Mouse (Mus musculus) liver, embryonic 15.5 days (tissue): ENCODE results near the gene Adora3. TPM values are rescaled to one million over a fixed set of nuclear protein-coding genes. Genes with fewer than 3 reads are reported as not detected.

Source experiments
- ATAC-seq: fragments of 200-750 bp; cut with Nextera tagmentation; 2 replicates; pipeline ENCODE4 v1.8.0; 2017; ENCODE audit warnings: moderate number of reproducible peaks, mild to moderate bottlenecking, moderate library complexity; ENCODE audit not compliant: insufficient read depth
- H3K27ac ChIP-seq: fragments of 300-500 bp; sonication (generic); replicated peaks from 2 replicates; pipeline ENCODE4 v1.5.1; 2015; ENCODE audit warnings: mild to moderate bottlenecking, inconsistent platforms
- H3K27me3 ChIP-seq: fragments of 300-500 bp; sonication (generic); 2 replicates; pipeline ENCODE4 v1.6.1; 2015; ENCODE audit warnings: mild to moderate bottlenecking, inconsistent platforms
- H3K36me3 ChIP-seq: fragments of 300-500 bp; sonication (generic); replicated peaks from 2 replicates; pipeline ENCODE4 v1.6.1; 2015; ENCODE audit warnings: moderate library complexity, mild to moderate bottlenecking, inconsistent platforms
- H3K4me1 ChIP-seq: fragments of 300-500 bp; sonication (generic); replicated peaks from 2 replicates; pipeline ENCODE4 v1.6.1; 2015; ENCODE audit warnings: inconsistent platforms
- H3K4me2 ChIP-seq: fragments of 300-500 bp; sonication (generic); 2 replicates; pipeline ENCODE4 v1.6.1; 2015; ENCODE audit warnings: moderate library complexity, mild to moderate bottlenecking, inconsistent platforms
- H3K4me3 ChIP-seq: fragments of 300-500 bp; sonication (generic); replicated peaks from 2 replicates; pipeline ENCODE4 v1.5.1; 2015; ENCODE audit warnings: mild to moderate bottlenecking, inconsistent platforms
- H3K9ac ChIP-seq: fragments of 300-500 bp; sonication (generic); 2 replicates; pipeline ENCODE4 v1.6.1; 2015; ENCODE audit warnings: moderate library complexity, mild to moderate bottlenecking, inconsistent platforms
- H3K9me3 ChIP-seq: fragments of 300-500 bp; sonication (generic); replicated peaks from 2 replicates; pipeline ENCODE4 v1.6.1; 2016; ENCODE audit warnings: inconsistent platforms
- WGBS: fragments of 180-500 bp; shearing (Covaris S2); methylation state at CpG from one replicate; pipeline ENCODE4 v1.1.7; 2015; ENCODE audit warnings: mixed read lengths; ENCODE audit not compliant: insufficient replicate concordance; 5-methylcytosine and 5-hydroxymethylcytosine counted together
- polyA plus RNA-seq: library from polyadenylated mRNA; unstranded; fragments of >200 nt; fragmentation: Nextera tagmentation; extraction: Ambion mirVana; gene quantifications from 2 replicates; pipeline ENCODE4 v1.2.1, GENCODE M21; 2015

Gene Adora3
- polyA plus RNA-seq, 1 experiment from 2014 or later = 0.64 TPM

GRCm38 (mm10) chr3:105900716-105901115 is 30.1 kb downstream of the Adora3 start:
- ATAC-seq = peak; percentile 14; the same call in 1 of the 2 replicates
- Histone ChIP-seq H3K4me2 (no peak overlapping the region), H3K9ac (no peak overlapping the region), H3K27me3 (no peaks in the 10 kb centered on the region), H3K27ac (peak overlapping the region; percentile 3; the same call in 1 of the 2 replicates), H3K36me3 (no peaks in the 10 kb centered on the region), H3K4me1 (peaks cover 19% of the 10 kb centered on the region), H3K4me3 (no peak overlapping the region), H3K9me3 (no peaks in the 10 kb centered on the region)
- 33% methylated on average over 3 of the region's 3 CpGs for WGBS

GRCm38 (mm10) chr3:105901468-105901867 is 30.8 kb downstream of the Adora3 start:
- Histone ChIP-seq H3K27me3 (no peaks in the 10 kb centered on the region), H3K27ac (no peak overlapping the region), H3K4me3 (no peak overlapping the region), H3K36me3 (no peaks in the 10 kb centered on the region), H3K4me1 (peaks cover 19% of the 10 kb centered on the region), H3K9me3 (no peaks in the 10 kb centered on the region), H3K4me2 (no peak overlapping the region), H3K9ac (no peak overlapping the region)
- no peak for ATAC-seq
- WGBS = 57% methylated on average over 4 of the region's 4 CpGs

- H3K9me3 ChIP-seq = no peaks in the 10 kb centered on the region
- H3K4me3 ChIP-seq = no peak overlapping the region
- H3K9ac ChIP-seq = no peak overlapping the region
- H3K4me1 ChIP-seq = peaks cover 19% of the 10 kb centered on the region
- H3K4me2 ChIP-seq = no peak overlapping the region
- 17% methylated on average over 4 of the region's 4 CpGs for WGBS
- H3K36me3 ChIP-seq = no peaks in the 10 kb centered on the region
- peak overlapping the region; percentile 19; the same call in 1 of the 2 replicates for H3K27ac ChIP-seq
- 0 out of 2 replicates have a peak, but pooled peaks cover 3% of the 10 kb centered on the region for H3K27me3 ChIP-seq
- ATAC-seq = no peak
Observed at GRCm38 (mm10) chr3:105904213-105904612, 33.6 kb downstream of the Adora3 start.

- H3K27ac ChIP-seq = 0 out of 2 replicates have a peak overlapping the region, but pooled peaks have one; percentile 19
- H3K27me3 ChIP-seq = 0 out of 2 replicates have a peak, but pooled peaks cover 3% of the 10 kb centered on the region
- H3K9ac ChIP-seq = no peak overlapping the region
- no peak overlapping the region for H3K4me3 ChIP-seq
- H3K4me1 ChIP-seq = peaks cover 14% of the 10 kb centered on the region
- H3K36me3 ChIP-seq = no peaks in the 10 kb centered on the region
- WGBS = 80% methylated on average over 9 of the region's 9 CpGs
- no peak for ATAC-seq
- H3K4me2 ChIP-seq = no peak overlapping the region
- H3K9me3 ChIP-seq = no peaks in the 10 kb centered on the region
Observed at GRCm38 (mm10) chr3:105904721-105905120, 34.1 kb downstream of the Adora3 start.

DNA sequence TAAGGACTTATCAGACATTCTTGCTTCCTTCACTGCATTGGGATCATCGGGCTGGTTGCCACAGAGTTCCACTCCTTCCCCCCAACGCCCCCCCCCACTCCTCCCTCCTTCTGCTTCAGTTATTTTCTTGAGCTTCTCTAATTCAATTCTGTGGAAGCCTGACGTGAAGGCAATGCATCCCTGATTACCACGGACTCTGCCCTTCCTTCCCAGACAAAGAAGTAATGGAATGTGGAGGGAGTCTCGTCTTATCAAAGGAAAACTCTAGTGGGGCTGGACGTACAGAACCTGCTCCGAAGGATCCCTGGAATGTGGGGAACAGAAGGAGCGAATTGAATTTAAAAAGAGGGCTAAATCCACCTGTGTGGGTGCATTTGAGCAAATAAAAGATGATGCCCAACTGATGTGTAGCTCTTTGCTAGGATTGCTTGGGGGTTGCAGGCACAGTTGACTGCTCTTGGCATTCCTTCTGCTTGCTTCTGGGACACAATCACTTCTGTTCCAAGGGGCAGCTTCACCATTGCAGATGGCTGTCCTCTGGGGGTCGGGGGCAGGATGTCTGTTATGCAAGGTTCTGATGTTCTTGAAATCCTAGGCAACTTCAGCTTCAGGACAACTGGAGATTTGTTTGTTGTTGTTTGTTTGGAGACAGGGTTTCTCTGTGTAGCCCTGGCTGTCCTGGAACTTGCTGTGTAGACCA is 37.4 kb downstream of the Adora3 start:
- ATAC-seq = no peak
- no peak overlapping the region for H3K4me3 ChIP-seq
- H3K4me2 ChIP-seq = no peak overlapping the region
- H3K36me3 ChIP-seq = no peaks in the 10 kb centered on the region
- H3K9me3 ChIP-seq = no peaks in the 10 kb centered on the region
- 0 out of 2 replicates have a peak, but pooled peaks cover 10% of the 10 kb centered on the region for H3K27me3 ChIP-seq
- 45% methylated on average over 9 of the region's 9 CpGs for WGBS
- H3K9ac ChIP-seq = no peak overlapping the region
- H3K27ac ChIP-seq = no peak overlapping the region
- peaks cover 31% of the 10 kb centered on the region for H3K4me1 ChIP-seq

GRCm38 (mm10) chr3:105908976-105909375 is 38.3 kb downstream of the Adora3 start:
- WGBS = 67% methylated on average over 4 of the region's 4 CpGs
- no peak overlapping the region for H3K4me3 ChIP-seq
- H3K9me3 ChIP-seq = no peaks in the 10 kb centered on the region

DNA sequence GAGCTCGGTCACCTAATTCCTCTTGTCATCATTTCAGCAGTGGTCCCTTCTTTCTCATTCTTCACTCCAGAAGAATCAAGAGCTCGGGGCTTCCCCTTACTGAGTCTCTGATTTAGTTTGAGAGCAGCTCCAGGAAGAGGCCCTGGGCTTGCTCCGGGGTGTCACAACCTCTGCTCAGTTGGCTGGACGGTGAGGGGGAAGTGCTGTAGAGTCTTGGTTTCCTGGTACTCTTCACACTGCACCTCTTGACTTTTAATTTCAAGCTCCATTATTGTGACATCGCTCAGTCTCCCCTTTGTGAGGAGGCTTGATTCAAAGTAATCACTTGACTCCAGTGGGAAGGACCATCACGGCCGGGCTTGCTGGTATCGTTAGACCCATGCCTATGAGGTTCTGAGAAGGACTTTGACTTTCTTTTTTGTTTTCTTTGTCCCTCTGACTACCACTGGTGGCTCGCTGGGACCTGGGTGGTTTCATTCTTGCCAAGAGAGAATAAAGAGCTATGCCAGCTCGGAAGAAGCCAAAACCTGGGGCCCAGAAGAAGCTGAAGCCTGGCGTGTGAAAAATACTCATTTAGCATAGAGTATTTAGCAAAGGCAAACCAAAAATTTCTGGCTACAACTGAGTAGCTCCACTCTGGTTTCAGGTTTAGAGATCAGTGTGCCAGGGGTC is 40.0 kb downstream of the Adora3 start:
- H3K36me3 ChIP-seq = no peaks in the 10 kb centered on the region
- H3K9me3 ChIP-seq = no peaks in the 10 kb centered on the region
- ATAC-seq = no peak
- WGBS = 40% methylated on average over 11 of the region's 11 CpGs
- 0 out of 2 replicates have a peak, but pooled peaks cover 10% of the 10 kb centered on the region for H3K27me3 ChIP-seq
- peak overlapping the region; percentile 51; the same call in 1 of the 2 replicates for H3K27ac ChIP-seq
- peak overlapping the region; percentile 15; the same call in 1 of the 2 replicates for H3K4me2 ChIP-seq
- H3K4me1 ChIP-seq = peaks cover 45% of the 10 kb centered on the region
- no peak overlapping the region for H3K9ac ChIP-seq
- H3K4me3 ChIP-seq = no peak overlapping the region

More at GRCm38 (mm10) chr3:105908976-105909375, 38.3 kb downstream of the Adora3 start:
- H3K27ac ChIP-seq = no peak overlapping the region
- no peak for ATAC-seq
- no peaks in the 10 kb centered on the region for H3K36me3 ChIP-seq
- 0 out of 2 replicates have a peak, but pooled peaks cover 10% of the 10 kb centered on the region for H3K27me3 ChIP-seq
- peaks cover 40% of the 10 kb centered on the region for H3K4me1 ChIP-seq
- H3K4me2 ChIP-seq = no peak overlapping the region
- H3K9ac ChIP-seq = no peak overlapping the region

DNA sequence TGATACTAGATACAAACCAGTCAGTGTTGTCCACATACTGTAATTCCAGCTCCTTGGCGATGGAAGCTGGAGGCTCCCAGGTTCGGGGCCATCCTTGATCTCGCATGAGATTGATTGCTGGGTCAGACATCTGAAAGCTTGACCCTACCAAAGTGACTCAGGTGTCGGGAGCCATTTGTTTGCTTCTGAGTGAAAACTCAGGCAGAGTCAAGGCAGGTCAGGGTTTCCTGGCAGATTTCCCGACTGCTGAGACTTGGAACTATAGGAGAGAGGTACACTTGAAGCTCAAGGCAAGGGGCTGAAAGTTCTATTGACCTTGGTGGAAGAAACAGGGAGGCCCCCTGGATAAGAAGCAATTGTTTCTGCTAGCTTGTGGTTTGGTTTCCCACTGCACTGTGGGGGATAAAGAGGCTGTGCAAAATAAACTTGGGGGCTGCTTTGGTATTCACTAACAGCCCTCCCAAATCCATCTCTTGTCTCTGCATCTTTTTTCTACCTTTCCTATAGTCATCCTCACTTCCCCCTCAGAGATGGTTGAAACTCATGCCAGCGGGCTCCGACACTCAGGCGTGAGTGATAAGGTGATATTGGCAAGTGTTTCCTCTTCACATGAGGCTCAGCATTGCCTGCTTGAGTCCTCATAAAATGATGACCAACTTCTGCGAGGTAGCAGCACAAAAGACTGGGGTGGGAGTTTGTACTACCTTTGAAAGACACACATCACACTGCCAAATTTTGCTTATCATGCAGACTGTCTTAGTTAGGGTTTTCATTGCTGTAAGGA is 41.6 kb downstream of the Adora3 start:
- no peaks in the 10 kb centered on the region for H3K36me3 ChIP-seq
- WGBS = 37% methylated on average over 9 of the region's 9 CpGs
- no peak overlapping the region for H3K4me2 ChIP-seq
- H3K27me3 ChIP-seq = 0 out of 2 replicates have a peak, but pooled peaks cover 10% of the 10 kb centered on the region
- ATAC-seq = no peak
- no peak overlapping the region for H3K4me3 ChIP-seq
- no peak overlapping the region for H3K27ac ChIP-seq
- no peaks in the 10 kb centered on the region for H3K9me3 ChIP-seq
- H3K9ac ChIP-seq = no peak overlapping the region
- peaks cover 51% of the 10 kb centered on the region for H3K4me1 ChIP-seq

GRCm38 (mm10) chr3:105913839-105914681 is 43.4 kb downstream of the Adora3 start:
- H3K9me3 ChIP-seq = no peaks in the 10 kb centered on the region
- peaks cover 65% of the 10 kb centered on the region for H3K4me1 ChIP-seq
- WGBS = 9% methylated on average over 10 of the region's 10 CpGs
- H3K27ac ChIP-seq = peak overlapping the region; percentile 69
- H3K27me3 ChIP-seq = 0 out of 2 replicates have a peak, but pooled peaks cover 9% of the 10 kb centered on the region
- no peak overlapping the region for H3K9ac ChIP-seq
- ATAC-seq = peak; percentile 67
- peak overlapping the region; percentile 55 for H3K4me2 ChIP-seq
- no peak overlapping the region; the same call in 1 of the 2 replicates for H3K4me3 ChIP-seq
- no peaks in the 10 kb centered on the region for H3K36me3 ChIP-seq

DNA sequence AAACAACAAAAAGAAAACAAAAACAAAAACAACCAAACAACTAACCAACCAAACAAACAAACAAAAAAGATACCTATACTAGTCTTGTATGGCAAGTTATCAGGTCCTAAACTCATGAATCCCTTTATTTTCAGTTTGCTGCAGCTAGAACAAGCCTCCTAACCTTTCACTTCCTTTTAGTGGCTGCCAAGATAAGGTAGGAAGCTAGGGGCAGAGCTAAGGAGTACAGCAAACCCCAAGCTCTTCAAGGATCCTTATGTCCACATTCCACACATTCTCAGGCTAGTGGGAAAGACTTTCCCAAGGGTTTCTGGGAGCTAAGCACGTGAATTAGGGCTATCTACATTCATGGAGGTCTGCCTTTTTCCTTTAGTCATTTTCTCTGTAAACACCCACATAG is 44.6 kb downstream of the Adora3 start:
- Histone ChIP-seq H3K4me3 (no peak overlapping the region), H3K27ac (0 out of 2 replicates have a peak overlapping the region, but pooled peaks have one; percentile 19), H3K9me3 (no peaks in the 10 kb centered on the region), H3K4me2 (no peak overlapping the region; the same call in 1 of the 2 replicates), H3K4me1 (peaks cover 65% of the 10 kb centered on the region), H3K27me3 (0 out of 2 replicates have a peak, but pooled peaks cover 7% of the 10 kb centered on the region), H3K36me3 (no peaks in the 10 kb centered on the region), H3K9ac (no peak overlapping the region)
- ATAC-seq = no peak
- 24% methylated on average over 1 of the region's 1 CpGs for WGBS
